Mouse (Mus musculus) MEL (cell line): ENCODE data around the gene Adcy7. TPM values are rescaled to one million over a fixed set of nuclear protein-coding genes. Genes with fewer than 3 reads are reported as not detected.

ENCODE experiments used
- DNase-seq: peaks from one replicate; pipeline ENCODE4 v3.0.0; 2011; ENCODE audit warnings: low read depth, low spot score
- H3K27ac ChIP-seq: 2 replicates; pipeline ENCODE4 v1.5.1; 2012; ENCODE audit warnings: low read depth, mild to moderate bottlenecking, control low read depth, low read length, moderate library complexity; ENCODE audit not compliant: control insufficient read depth
- H3K27me3 ChIP-seq, 2 experiments: fragments of 150-350 bp in 1 of 2; sonication (generic) in 1 of 2; 2 replicates each; pipeline ENCODE4 v1.6.1; 2012; ENCODE audit warnings: low read length in 2 of 2, mild to moderate bottlenecking in 2 of 2, improper control_type of control experiment in 1 of 2, moderate library complexity in 1 of 2; ENCODE audit not compliant: insufficient read depth in 2 of 2, control insufficient read depth in 1 of 2
- H3K36me3 ChIP-seq, 2 experiments: 2 replicates each; pipeline ENCODE4 v1.6.1; 2012 to 2014; ENCODE audit warnings: low read length in 2 of 2, improper control_type of control experiment in 1 of 2, inconsistent platforms in 1 of 2, mild to moderate bottlenecking in 1 of 2; ENCODE audit not compliant: insufficient read depth in 2 of 2, control insufficient read depth in 1 of 2
- H3K4me1 ChIP-seq, 2 experiments: fragments of 150-350 bp in 1 of 2; sonication (generic) in 1 of 2; 2 replicates each; pipeline ENCODE4 v1.6.1; 2012; ENCODE audit warnings: low read length in 2 of 2, improper control_type of control experiment in 1 of 2, mild to moderate bottlenecking in 1 of 2; ENCODE audit not compliant: insufficient read depth in 2 of 2, control insufficient read depth in 1 of 2
- H3K4me3 ChIP-seq, 2 experiments: fragments of 150-350 bp in 1 of 2; sonication (generic) in 1 of 2; 2 replicates each; pipeline ENCODE4 v1.5.1; 2012; ENCODE audit warnings: low read depth in 2 of 2, low read length in 2 of 2, mild to moderate bottlenecking in 2 of 2, moderate library complexity in 2 of 2, control low read depth in 1 of 2, improper control_type of control experiment in 1 of 2; ENCODE audit not compliant: control insufficient read depth in 1 of 2, insufficient read depth in 1 of 2
- H3K79me2 ChIP-seq: 2 replicates; pipeline ENCODE4 v1.6.1; 2012; ENCODE audit warnings: mild to moderate bottlenecking, low read length, moderate library complexity; ENCODE audit not compliant: control insufficient read depth, poor library complexity, insufficient read depth
- H3K9ac ChIP-seq: 2 replicates; pipeline ENCODE4 v1.6.1; 2012; ENCODE audit warnings: low read depth, mild to moderate bottlenecking, control low read depth, low read length, moderate library complexity; ENCODE audit not compliant: control insufficient read depth, poor library complexity, severe bottlenecking
- H3K9me3 ChIP-seq: fragments of 150-350 bp; sonication (generic); replicated peaks from 2 replicates; pipeline ENCODE4 v1.6.1; 2012; ENCODE audit warnings: mild to moderate bottlenecking, low read length, improper control_type of control experiment, moderate library complexity; ENCODE audit not compliant: insufficient read depth
- CTCF ChIP-seq, 3 experiments: IDR thresholded peaks in 2 of 3; conservative IDR thresholded peaks in 1 of 3; 2 replicates each; pipeline ENCODE4 v1.5.1; 2011 to 2012; ENCODE audit warnings: low read length in 3 of 3, low read depth in 2 of 3, mild to moderate bottlenecking in 2 of 3, improper control_type of control experiment in 1 of 3, inconsistent platforms in 1 of 3, mixed read lengths in 1 of 3, moderate library complexity in 1 of 3; ENCODE audit not compliant: control insufficient read depth in 1 of 3, insufficient read depth in 1 of 3, poor library complexity in 1 of 3, severe bottlenecking in 1 of 3
- E2F4 ChIP-seq: IDR thresholded peaks from 2 replicates; pipeline ENCODE4 v1.6.1; 2011; ENCODE audit warnings: low read depth, low read length, improper control_type of control experiment, borderline replicate concordance
- ETS1 ChIP-seq: IDR thresholded peaks from 2 replicates; pipeline ENCODE4 v1.6.1; 2012; ENCODE audit warnings: low read depth, mild to moderate bottlenecking, inconsistent platforms, low read length, improper control_type of control experiment, moderate library complexity
- GATA1 ChIP-seq: IDR thresholded peaks from 2 replicates; pipeline ENCODE4 v1.6.1; 2011; ENCODE audit warnings: low read depth, low read length, improper control_type of control experiment
- HCFC1 ChIP-seq: IDR thresholded peaks from 2 replicates; pipeline ENCODE4 v1.6.1; 2012; ENCODE audit warnings: low read depth, mild to moderate bottlenecking, inconsistent platforms, low read length, improper control_type of control experiment, moderate library complexity
- MAFK ChIP-seq: IDR thresholded peaks from 2 replicates; pipeline ENCODE4 v1.6.1; 2011; ENCODE audit warnings: low read depth, mild to moderate bottlenecking, low read length, improper control_type of control experiment, borderline replicate concordance
- MXI1 ChIP-seq: IDR thresholded peaks from 2 replicates; pipeline ENCODE4 v1.6.1; 2011; ENCODE audit warnings: mild to moderate bottlenecking, low read depth, low read length, improper control_type of control experiment
- MYC ChIP-seq: IDR thresholded peaks from 2 replicates; pipeline ENCODE4 v1.6.1; 2011; ENCODE audit warnings: low read depth, mild to moderate bottlenecking, low read length, improper control_type of control experiment, moderate library complexity
- RAD21 ChIP-seq: IDR thresholded peaks from 2 replicates; pipeline ENCODE4 v1.6.1; 2011; ENCODE audit warnings: mild to moderate bottlenecking, low read depth, low read length, improper control_type of control experiment
- RCOR1 ChIP-seq: IDR thresholded peaks from 2 replicates; pipeline ENCODE4 v1.6.1; 2012; ENCODE audit warnings: low read depth, mild to moderate bottlenecking, inconsistent platforms, low read length, improper control_type of control experiment
- SMC3 ChIP-seq: IDR thresholded peaks from 2 replicates; pipeline ENCODE4 v1.6.1; 2011; ENCODE audit warnings: low read depth, low read length, improper control_type of control experiment
- TAL1 ChIP-seq: IDR thresholded peaks from 2 replicates; pipeline ENCODE4 v1.6.1; 2012; ENCODE audit warnings: mild to moderate bottlenecking, inconsistent platforms, low read length, moderate library complexity, mixed read lengths
- ZMIZ1 ChIP-seq: IDR thresholded peaks from 2 replicates; pipeline ENCODE4 v1.6.1; 2012; ENCODE audit warnings: low read depth, mild to moderate bottlenecking, inconsistent platforms, low read length, improper control_type of control experiment, moderate library complexity
- polyA plus RNA-seq, 2 experiments: library from polyadenylated mRNA; stranded (reverse) in 1 of 2; unstranded in 1 of 2; fragments of >175 nt in 1 of 2; fragments of >200 nt in 1 of 2; gene quantifications; 2 replicates each; pipeline versions ENCODE4 v1.2.1 to v1.2.4; 2012; ENCODE audit warnings: low replicate concordance in 2 of 2, low read depth in 1 of 2; ENCODE audit not compliant: insufficient read length in 2 of 2, insufficient read depth in 1 of 2, missing spikeins in 1 of 2
- total RNA-seq: library from RNA; depleted of rRNA; stranded (reverse); fragments of 300-350 nt; gene quantifications from 2 replicates; pipeline ENCODE4 v1.2.3, GENCODE M21; 2012

The Adcy7 gene
- total and polyA plus RNA-seq, 3 experiments = 62.9 to 83.7 TPM; not detected in 1

GRCm38 (mm10) chr8:88362446-88363150, 90.4 kb downstream of the Adcy7 start (continued):
- TF ChIP-seq GATA1 (peak; percentile 68), ETS1 (peak; percentile 41; the same call in 1 of the 2 replicates), HCFC1 (0 out of 2 replicates have a peak, but pooled peaks have one; percentile 46)

GRCm38 (mm10) chr8:88369221-88369620, 97.0 kb downstream of the Adcy7 start:
- H3K36me3 ChIP-seq = no peaks in the 10 kb centered on the region; a peak in 1 of 4 replicates
- H3K79me2 ChIP-seq = no peaks in the 10 kb centered on the region
- no peak overlapping the region for H3K27ac ChIP-seq
- H3K4me3 ChIP-seq = no peak overlapping the region
- TF ChIP-seq SMC3 (0 out of 2 replicates have a peak, but pooled peaks have one; percentile 12), TAL1 (no peak), MXI1 (no peak), RAD21 (peak; percentile 2), MAFK (no peak), GATA1 (no peak), CTCF (IDR thresholded peaks at IDR 0.05 in 2 of 3, conservative IDR thresholded peaks at IDR 0.05 in 1 of 3; ENCODE audit: control insufficient read depth in 1 of 3, insufficient read depth in 1 of 3, low read depth in 2 of 3, low read length in 3 of 3, poor library complexity in 1 of 3, severe bottlenecking in 1 of 3) (peak in 2 of 3 experiments; percentile 17 to 23; a peak in 3 of 6 replicates), MYC (no peak), ZMIZ1 (no peak)
- TF ChIP-seq, all 39 proteins: peak for 3
- no peak for DNase-seq
- Histone ChIP-seq H3K4me1 (no peaks in the 10 kb centered on the region; a peak in 1 of 4 replicates), H3K9me3 (no peaks in the 10 kb centered on the region), H3K27me3 (peaks cover 0 to 4% of the 10 kb centered on the region in 2 experiments; a peak in 3 of 4 replicates), H3K9ac (no peak overlapping the region)

GRCm38 (mm10) chr8:88369805-88370204, 97.6 kb downstream of the Adcy7 start:
- H3K4me3 ChIP-seq = no peak overlapping the region
- DNase-seq = no peak
- no peaks in the 10 kb centered on the region for H3K4me1 ChIP-seq
- TF ChIP-seq MYC (no peak), RCOR1 (no peak), E2F4 (no peak)
- no peak overlapping the region for H3K27ac ChIP-seq
- no peaks in the 10 kb centered on the region for H3K36me3 ChIP-seq
- H3K27me3 ChIP-seq = peaks cover 0 to 4% of the 10 kb centered on the region in 2 experiments; a peak in 3 of 4 replicates
- H3K9ac ChIP-seq = no peak overlapping the region
- H3K9me3 ChIP-seq = no peaks in the 10 kb centered on the region
- H3K79me2 ChIP-seq = no peaks in the 10 kb centered on the region
